Mouse (Mus musculus) cerebral cortex, adult 2 months (tissue): ENCODE data around the gene Lrig1.

Experiments used
- WGBS: fragments of 180-500 bp; shearing (Covaris S2); methylation state at CpG from one replicate; pipeline ENCODE4 v1.1.7; 2018; 5-methylcytosine and 5-hydroxymethylcytosine counted together

The Lrig1 gene

DNA sequence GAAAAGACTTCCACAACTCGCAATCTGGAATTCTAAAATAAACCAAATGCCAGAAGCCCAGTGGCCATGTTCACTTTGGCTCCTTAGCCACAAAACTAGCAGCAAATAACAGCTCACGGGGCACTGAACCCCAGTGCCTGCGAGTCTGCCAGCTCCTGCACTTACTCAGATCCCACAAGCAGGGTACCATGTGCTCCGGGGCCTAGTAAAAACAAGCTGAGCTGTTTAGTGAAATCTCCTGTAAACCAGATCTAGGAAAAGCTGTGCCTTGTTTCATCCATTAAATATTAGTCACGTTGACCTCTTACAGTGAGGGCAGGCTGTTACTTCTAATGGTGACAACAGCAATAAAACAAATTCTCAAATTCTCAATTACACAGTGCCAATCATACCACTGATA lies 81.3 kb downstream of the Lrig1 start:
- WGBS: 76% methylated on average over 5 of the region's 5 CpGs

GRCm38 (mm10) chr6:94615936-94616335 lies 84.0 kb downstream of the Lrig1 start:
- WGBS: 92% methylated on average over 4 of the region's 4 CpGs

- WGBS: 92% methylated on average over 6 of the region's 6 CpGs
Observed at GRCm38 (mm10) chr6:94614346-94614745, 85.6 kb downstream of the Lrig1 start.

DNA sequence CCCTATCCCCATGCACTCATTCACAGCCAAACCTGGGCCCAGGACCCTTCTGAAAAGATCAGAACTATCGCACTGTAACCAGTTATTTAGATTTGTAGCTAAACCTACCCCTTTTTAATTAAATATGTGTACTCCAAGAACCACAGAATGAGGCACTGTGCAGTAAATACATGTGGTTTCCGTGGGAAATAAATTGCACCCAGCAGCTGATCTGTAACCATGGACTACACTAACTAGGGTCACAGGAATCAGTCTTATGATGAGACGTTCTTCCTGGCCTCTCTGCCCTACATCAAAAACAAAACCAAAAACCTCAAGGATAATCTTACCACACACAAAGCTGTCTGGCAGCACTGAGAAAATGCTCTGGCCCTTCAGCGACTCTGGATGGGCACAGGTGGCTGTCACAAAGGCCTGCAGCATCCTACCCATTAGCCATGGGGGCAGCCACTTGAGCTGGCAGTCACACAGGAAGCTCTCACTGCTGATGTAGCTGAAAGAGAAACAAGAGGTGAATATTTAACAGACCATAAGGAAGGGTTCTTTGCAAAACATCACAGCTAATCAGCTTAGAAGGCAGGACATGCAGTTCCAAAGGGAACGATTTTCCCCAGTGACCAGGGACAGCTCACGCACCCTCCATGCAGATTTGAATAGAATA lies 86.6 kb downstream of the Lrig1 start:
- 74% methylated on average over 6 of the region's 6 CpGs for WGBS

DNA sequence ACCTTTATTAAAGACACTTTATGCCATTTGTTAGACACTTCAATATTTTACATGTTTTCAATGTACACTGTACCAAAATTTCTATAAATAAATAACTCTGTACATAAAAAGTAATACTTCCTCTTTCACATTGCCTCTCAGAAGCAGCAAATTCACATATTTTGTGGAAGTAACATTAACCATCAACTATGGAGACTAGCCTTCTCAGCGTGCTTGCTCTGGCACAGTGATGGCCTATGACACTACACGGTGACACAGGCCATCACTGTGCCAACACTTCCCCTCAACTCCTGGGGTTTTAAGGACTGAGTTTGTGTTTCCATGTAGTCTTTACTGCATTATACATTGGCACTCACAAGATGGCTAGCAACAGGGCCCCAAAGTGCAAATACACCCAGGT lies 95.4 kb downstream of the Lrig1 start:
- WGBS: 89% methylated on average over 2 of the region's 2 CpGs

- WGBS: 57% methylated on average over 3 of the region's 3 CpGs
Observed at GRCm38 (mm10) chr6:94604072-94604471, 95.9 kb downstream of the Lrig1 start.

DNA sequence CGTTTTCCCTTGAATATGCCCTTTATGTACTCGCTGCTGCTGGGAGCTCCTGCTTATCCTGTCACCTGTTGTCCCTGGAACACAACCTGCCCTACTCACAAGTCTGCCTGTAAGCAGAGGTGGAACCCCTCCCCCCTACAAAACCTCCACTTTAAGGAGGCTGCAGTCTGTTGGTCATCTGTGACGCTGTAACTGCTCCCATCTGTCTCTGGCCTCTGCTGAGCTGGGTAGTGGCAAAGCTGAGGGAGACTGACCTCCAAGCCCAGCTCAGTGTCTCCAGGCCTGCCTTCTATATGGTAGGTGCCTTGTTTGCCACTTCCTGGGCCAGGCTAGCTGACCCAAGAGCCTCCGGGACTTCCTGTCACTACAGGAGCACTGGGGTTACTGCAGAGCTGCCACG lies 98.1 kb downstream of the Lrig1 start:
- whole genome bisulfite sequencing: 75% methylated on average over 5 of the region's 5 CpGs

DNA sequence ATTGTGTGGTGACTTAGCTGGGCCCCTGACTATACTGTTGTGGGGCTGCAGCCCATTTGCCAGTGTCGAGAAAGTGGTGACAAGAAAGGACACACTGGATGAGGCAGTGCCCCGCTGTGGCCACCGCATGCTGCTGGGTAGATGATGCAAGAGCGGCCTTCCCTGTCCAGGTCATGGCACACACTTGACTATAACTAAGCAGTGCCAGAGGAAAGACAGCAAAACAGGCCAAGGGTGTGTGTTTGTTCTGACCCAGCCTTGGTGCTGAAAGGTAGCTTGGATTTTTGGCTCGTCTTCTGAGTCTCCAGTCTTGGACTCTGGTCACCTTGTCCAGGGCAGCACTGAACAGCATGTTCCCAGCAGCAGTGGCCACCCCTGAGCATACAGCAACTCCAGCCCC lies 98.9 kb downstream of the Lrig1 start:
- 77% methylated on average over 5 of the region's 5 CpGs for WGBS

DNA sequence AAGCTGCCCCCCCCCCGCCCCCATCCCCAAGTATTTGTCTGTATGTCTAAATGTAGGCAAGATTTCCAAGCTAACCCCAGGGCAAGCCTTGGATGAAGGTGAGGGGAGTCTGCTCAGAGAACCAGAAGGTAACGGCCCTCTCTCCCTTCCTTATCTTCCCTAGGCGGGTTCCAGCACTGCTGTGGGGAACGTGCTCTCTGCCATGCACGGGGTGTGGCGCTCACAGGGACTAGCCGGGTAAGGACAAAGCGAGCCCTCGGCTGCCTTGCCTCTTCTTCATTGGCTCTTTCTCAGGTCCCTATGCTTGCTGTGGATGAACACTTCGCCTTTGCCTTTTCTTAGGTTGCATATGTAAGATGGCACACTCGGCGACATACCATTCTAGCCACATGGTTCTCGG lies 100.9 kb downstream of the Lrig1 start:
- 91% methylated on average over 13 of the region's 13 CpGs for WGBS

DNA sequence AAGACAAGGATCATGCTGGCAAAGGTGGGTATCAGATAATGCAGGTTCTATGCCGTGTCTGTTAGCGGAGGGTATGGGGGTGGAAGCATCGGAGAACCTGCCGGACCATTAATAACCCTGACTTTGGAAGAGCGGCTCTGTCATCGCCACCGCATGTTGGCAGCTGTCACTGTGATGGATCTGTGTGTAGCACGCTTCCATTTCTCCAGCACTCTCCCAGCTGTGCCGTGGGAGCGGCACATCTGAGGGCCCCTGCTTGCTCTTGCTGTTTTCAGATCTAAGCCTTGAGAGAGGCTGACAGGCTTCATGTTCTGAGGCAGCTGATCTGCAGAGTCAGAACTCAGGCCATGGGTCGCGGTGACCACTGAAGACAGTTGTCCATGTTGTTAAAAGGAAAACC lies 101.5 kb downstream of the Lrig1 start:
- 92% methylated on average over 12 of the region's 12 CpGs for WGBS

DNA sequence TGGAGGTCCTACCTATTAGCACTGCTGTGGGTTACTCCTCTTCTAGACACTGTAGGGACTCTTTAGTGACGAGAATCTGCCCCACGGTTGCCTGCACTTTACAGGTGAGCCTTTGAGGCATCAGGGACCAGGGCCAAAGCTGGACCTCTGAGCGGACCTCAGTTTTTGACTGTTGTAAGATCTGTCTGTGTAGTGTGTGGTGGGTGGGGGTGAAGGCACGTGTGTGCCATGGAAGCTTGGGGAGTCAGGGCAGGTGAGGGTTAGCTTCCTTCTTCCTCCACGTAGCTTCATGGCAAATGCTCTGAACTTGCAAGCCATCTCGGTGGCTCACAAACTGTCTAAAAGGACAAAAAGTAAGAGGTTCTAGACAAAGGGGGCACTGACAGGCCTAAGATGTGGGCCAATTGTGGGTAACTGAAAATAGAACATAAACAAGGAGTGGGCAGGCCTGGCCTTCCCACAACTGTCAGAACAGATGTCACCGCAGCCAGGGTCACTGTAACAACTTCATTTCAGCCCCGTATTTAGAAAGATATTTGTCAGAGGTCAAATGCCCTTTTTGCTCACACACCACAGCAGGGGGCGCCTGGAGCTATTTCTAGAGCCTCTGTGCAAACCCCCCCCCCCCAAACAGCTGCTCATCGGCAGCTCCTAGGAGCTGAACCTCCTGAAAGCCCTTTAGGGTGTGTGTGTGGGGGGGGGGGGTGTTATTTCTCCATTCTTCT lies 103.0 kb downstream of the Lrig1 start:
- 65% methylated on average over 10 of the region's 10 CpGs for WGBS

DNA sequence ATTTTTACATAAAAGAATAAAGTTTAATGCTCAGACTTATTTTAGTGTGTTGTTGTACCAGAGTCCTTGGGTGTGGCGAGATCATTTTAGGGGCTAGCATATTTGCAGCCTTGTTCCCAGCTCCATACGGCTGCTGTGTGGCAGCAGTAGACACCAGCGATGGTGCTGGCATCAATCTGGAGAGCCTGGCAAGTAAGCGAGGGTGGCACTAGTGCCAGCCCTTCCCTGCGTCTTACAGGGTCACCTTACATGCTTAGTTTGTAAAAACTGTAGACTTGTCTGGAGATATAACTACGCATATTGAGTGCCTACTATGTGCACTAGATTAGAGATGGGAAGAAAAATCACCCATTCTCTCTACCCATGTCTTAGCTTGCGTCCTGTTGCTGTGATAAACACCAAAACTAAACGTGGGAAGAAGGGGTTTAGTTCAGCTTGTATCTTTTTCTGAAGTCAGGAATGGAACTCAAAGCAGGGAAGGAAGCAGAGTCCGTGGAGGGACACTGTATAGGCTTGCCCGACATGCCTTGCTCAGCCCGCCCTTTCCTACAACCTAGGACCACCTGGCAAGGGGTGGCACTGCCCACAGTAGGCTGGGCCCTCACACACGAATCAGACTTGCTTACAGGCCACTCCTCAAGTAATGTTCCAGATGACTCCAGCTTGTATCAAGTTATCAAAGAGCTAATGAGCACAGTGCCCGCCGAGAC lies 103.8 kb downstream of the Lrig1 start:
- WGBS: 80% methylated on average over 14 of the region's 14 CpGs

DNA sequence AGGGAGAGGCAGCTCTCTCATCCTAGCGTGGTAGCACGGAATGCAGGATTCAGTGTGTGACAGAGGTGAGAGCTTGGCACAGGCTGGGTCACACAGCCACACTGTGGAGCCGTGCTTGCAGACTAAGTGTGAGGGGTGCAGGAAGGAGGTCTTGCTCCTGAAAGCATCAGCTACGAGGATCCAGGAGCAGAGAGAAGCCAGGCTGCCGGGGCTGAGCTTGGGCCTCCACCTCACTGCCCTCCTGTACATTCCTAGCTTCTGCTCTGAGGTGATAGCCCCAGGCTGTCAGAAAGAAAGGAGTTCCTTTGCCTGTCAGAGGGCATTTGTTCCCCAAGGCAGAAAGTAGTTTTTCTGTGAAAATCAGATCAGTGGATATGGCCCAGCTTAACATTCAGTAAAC lies 104.8 kb downstream of the Lrig1 start:
- WGBS: 90% methylated on average over 5 of the region's 5 CpGs

DNA sequence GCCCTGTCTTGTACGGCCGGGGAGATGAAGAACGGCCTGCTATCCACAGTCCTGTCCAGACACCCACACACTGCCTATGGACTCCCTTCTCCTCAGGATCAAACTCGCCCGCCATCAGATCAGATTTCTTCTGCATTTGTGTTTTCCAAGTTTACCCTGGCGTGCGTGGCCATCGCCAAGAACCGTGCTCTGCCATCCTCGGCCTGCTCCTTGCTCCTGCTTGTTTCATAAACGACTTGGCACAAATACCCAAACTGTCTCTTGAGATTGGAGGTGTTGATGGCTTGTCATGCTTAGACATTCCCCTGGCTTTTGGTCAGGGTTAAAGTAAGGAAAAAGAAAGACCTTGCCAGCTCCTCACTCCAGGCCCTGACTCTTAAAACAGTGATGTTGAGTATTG lies 105.2 kb downstream of the Lrig1 start:
- WGBS: 85% methylated on average over 11 of the region's 11 CpGs

DNA sequence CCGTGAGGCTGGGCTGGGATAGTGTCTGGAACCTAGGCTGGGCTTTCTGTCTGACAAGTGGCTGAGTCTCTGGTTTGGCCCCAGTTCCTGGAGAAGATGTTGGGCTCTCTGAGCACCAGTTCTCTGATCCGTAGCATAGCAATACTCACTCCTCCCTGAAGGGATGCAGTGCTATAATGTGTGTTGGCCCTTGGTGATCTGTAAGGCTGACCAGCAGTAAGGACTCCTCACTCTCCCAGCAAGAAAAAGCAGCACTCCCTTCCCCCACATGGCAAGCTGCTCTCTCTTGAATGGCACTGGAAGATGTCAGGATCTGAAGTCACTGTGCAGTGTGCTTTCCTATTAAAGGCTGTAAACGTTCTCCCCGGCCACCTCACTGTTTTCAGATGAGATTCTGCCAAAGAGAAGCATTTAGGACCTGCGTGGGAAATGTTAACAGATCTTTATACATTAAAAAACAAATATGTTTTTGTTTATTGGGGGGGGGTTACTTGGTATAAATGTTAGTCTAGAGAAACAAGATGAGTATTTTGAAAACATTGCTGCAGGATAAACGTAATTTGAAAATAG lies 105.8 kb downstream of the Lrig1 start:
- WGBS: 68% methylated on average over 6 of the region's 6 CpGs

DNA sequence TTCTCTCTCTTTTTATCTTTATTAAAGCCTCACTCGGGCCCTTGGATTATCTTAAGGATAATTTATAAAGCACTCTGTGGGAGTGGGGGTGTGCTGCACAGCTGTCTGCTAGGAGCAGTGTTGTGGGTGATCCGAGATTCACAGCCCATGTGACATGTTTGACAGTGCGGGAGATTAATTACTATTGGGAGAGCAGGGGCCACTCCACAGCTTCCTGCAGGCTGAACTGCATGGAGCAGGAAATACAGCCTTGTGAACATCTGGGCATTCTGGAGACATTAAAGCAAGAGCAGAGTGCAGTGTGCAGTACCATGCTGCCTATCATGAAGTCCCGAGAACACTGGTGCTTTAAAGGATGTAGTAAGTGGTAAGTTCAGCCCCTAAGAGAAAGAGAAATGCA lies 107.2 kb downstream of the Lrig1 start:
- 35% methylated on average over 4 of the region's 4 CpGs for WGBS

DNA sequence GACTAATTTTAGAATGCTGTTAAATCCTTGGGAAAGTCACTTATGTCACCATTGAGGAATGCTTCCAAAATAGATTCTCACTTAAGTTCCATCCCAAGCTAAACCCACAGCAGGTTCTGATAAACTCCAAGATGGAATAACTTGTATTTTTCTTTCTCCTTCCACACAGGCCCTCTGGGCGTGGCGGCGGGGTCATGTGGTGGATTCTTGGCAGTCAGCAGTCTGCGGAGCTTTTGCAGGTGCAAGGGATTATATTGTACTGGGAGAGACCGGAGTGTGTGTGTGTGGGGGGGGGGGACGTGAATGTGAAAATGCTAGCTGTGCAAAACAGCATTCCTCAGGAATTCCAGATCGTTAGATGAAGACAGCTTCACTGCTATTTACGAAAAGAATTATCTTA lies 107.7 kb downstream of the Lrig1 start:
- WGBS: 42% methylated on average over 8 of the region's 8 CpGs

DNA sequence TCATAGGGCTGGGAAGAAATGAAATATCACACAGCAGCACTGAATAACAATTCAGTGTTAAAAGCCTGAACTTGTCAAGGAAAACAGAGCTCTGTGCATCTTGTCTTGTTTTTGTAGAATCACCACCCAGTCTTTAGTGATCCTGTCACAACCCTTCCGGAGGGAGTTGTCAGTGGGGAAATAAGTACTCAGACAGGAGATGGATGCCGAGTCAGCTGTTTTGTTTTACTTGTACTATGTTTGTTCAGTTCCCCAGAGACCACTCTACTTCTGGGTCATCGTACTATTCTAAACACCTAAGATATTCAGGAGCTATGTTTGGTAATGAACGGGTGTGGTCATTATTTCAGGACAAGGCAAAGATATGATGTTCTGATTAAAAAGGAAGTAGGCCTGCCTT lies 111.6 kb downstream of the Lrig1 start:
- WGBS: 87% methylated on average over 4 of the region's 4 CpGs

DNA sequence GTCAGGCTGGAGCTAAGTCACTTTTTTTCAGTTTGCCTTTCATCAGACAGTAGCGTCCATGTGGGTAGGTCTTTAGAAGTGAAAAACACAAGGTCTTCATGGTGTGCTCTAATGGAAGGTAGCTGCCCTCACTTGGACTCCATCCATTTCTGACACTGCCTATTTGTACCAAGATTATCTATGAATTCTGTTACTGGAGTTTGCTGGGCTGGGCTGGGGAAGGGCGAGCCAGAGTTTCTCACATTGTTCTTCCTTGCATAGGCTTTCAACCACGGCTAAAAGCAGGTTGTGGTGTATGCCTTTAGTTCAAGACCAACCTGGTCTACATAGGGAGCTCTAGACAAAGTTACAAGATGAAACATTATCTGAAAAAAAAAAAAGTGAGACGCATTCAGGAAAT lies 115.0 kb downstream of the Lrig1 start:
- 83% methylated on average over 4 of the region's 4 CpGs for WGBS

DNA sequence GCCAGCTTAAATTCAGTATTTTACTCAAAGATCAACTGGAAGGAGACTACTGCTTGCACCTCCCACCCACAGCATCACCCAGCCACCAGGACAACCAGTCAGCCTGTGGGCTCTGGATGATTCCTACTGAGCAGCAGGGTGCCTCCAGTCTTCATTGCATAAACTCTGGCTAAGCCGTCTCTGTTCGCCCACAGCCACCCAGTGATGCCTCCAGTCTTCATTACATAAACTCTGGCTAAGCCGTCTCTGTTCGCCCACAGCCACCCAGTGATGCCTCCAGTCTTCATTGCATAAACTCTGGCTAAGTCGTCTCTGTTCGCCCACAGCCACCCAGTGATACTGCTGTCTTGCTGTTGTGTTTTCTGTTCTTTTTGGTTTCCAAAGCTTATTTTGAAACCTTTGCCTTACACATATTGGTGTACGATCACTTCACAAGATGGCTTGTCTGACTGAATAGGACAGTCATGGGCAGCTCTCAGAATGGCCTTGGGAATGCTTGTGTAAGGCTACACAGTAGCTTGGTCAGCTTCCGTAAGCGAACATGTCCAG lies 115.7 kb downstream of the Lrig1 start:
- 57% methylated on average over 9 of the region's 9 CpGs for WGBS

- WGBS: 83% methylated on average over 9 of the region's 9 CpGs
Observed at GRCm38 (mm10) chr6:94582055-94582454, 117.9 kb downstream of the Lrig1 start.

GRCm38 (mm10) chr6:94577991-94578390 lies 122.0 kb downstream of the Lrig1 start:
- WGBS: 51% methylated on average over 8 of the region's 8 CpGs
